Mouse (Mus musculus) erythroblast, adult 5-6 weeks (primary cell): ENCODE measurements at regions not wholly inside any gene's neighbourhood (a gene's known extent, or its start where the extent isn't known, plus 50 kb on each side); places are given as distances from the start of the nearest gene placed in this dataset.
"Not testable (repeated sequence)": the region's sequence is repeated elsewhere in the genome, so short reads cannot be mapped to it uniquely, and the experiment has no call there.

ENCODE experiments used
- ATAC-seq: replicated peaks from 2 replicates; pipeline ENCODE4 v1.8.0; 2016; ENCODE audit warnings: moderate number of reproducible peaks, mild to moderate bottlenecking, moderate TSS enrichment, inconsistent platforms; ENCODE audit not compliant: poor library complexity, low FRiP score, severe bottlenecking

DNA sequence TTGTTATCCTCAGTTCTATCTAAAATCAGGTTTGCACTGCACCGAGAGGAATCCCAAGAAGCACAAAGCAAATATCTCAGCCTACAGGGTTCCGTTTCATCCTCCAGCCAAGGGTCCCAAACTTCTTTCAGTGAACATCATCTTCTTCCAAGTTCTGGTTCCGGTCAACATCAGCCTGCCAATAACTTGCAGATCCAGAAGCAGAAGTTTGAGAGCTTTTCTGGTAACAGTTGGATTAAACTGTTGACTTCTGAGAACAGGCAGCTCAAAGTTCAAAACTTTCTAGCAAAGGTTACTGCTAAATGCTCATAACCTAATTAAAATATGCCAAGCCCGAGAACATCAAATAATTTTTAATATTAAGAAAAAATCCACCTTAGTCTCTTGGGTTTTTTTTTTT lies 237.0 kb upstream of the Gm37988 start:
- ATAC-seq, result no peak

DNA sequence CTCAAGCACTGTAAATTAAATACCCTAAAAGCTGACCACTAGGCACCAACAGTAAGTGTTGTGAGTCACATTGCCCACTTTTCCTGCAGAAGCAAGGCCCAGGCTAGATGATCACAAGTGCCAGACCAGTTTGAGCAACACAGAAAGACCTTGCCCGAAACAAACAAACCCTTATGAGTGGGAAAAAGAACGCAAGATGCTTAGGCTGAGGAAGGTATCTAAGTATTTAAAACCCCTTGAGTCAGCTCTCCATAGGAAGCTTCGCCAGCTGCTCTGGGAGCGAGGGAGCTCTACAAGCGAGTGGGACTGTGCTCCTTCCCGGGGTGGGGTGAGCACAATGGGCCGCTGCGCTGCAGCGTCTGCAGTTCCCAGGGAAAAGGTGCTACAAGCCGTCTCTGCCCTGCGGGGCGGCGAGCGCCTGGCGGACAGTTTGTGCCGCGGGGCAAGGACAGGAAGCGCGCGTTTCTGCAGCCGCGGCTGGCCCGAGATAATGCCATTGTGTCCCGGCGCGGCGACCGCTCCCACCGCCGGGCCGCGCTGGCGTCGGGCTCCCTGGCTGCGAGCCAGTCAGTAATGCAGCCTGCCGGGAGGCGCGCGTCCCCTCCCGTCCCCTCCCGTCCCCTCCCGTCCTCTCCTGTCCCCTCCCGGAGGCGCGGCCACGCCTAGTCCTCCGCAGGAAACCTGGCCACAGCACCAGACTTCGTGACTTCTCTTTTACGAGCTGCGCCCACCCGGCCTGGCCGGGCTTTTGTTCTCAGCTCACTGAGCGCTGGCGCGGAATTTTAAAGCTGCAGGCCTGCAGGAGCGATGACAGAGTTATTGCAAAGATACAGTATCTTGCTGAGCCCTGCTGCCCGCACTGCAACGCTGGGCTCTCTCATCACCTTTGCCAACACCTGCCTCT lies 236.1 kb upstream of the Gm37988 start:
- ATAC-seq, result no peak

DNA sequence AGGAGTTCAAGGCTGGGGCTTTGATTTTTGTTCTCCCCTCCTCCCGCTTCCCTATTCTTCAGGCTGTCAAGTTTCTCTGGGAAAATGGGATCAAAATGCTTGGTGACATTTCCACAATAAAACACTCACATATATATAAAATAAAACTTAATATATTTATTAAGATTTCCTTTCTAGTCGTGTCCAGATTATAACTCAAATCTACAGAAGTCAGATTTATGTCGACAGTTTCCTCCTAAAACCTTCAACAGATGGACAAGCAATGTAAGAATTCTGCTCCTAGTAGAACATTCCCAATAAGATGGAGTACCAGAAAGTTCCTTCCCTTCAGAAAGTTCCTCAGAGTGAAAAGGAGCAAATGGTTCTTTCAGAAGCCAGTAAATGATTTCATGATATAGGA lies 235.4 kb upstream of the Gm37988 start:
- ATAC-seq, result no peak

DNA sequence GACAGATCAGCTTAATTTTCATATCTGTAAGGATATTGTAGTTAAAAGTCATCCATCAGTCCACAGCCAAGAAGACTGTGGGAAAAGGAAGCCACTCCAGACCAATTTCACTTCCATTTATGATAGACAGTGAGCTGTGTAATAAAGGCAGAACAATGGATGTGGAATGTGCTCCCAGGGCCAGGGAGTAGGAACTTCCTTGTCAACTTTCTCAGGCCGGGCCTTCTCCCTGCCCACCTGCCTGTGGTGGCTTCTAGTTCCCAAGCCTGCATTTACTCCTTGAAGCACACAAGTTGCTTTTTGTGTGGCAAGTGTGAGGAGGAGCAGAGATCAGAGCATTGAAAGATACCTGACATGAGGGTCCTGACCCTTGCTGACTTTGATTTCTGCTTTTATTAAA lies 233.6 kb upstream of the Gm37988 start:
- no peak for ATAC-seq

DNA sequence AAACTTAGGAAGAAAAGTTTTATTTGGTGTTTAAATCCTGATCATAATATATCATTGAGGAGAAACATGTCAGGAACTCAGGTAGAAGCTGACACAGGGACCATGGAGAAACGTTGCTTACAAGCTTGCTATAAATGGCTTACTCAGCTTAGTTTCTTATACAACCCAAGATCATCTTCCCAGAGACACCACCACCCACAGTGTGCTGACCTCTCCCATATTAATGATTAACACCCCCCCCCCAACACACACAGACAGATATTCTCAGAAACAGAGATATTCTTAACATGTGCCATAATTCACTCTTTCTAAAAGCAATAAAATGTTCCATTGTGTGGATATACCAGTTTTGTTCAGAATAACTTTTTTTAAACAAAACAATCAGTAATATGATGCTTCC lies 230.7 kb upstream of the Gm37988 start:
- no peak for ATAC-seq

DNA sequence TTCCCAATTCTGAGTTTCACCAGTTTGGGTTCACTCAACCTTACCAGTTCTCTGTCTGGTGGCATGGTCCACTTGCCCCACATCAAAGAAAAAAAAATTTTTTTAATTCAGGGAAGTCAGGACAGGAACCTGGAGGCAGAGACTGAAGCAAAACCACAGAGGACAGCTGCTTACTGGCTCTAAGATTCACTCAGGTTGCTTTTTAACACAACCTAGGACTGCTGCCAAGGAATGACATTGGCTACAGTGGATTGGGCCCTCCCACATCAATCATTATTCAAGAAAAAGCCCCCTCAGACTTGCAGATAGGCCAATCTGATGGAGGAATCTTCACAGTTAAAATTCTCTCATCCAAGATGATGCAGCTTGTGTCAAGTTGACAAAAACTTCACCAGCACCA lies 225.2 kb upstream of the Gm37988 start:
- no peak for ATAC-seq

DNA sequence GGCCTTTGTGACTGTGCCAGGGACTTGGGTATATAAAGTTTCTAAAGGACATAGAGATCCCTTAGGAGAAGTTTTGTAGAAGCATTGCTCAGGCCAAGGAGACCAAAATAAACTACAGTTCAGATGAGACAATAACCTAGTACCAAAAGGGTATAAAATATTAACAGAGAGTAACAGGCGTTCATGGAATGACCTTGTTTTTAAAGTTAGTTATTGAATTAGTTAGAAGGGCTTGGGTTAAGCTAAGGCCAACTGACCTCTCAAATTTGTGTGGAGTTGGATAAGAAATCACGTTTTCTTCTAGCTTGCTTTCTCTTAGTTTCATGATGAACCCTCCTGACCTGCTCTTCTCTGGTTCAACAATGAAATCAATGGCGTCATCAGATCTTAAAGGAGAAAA lies 209.8 kb upstream of the Gm37988 start:
- no peak for ATAC-seq

DNA sequence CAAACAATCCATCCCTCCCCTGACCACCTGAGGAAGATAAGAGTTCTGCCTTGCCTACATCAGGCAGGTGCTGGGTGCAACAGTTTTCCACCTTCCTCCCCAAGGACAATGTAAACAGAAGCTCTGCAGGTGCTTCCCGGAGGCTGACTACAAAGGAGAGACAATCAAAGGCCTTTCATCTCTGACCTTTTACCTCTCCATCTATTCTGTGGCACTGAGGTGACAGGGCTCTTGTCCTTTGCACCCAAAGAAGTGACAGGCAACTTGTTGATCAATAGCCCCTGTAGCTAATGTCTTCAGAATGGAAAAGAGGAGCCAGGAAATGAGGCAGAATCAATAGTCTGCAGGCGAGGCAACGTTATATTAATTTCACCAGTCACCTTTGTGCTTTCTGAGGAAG lies 209.3 kb upstream of the Gm37988 start:
- no peak for ATAC-seq

DNA sequence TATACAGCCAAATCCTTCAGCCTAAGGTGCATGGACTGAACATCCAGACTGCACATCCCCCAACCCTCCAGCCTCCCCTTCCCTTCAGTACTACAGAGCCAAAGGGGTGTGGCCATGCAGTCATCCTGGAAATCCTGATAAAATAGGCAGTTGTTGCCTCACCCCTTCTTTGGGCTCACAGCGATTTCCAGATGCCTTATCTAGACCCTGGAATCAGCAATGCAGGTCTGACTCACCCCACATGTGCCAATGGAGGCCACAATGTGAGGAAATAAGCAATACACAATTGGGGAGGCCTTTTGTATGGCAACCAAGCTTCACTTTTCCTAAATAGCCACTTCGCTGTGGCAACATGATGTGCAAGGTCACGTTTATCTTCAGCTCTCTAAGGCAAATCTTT lies 205.3 kb upstream of the Gm37988 start:
- no peak for ATAC-seq

DNA sequence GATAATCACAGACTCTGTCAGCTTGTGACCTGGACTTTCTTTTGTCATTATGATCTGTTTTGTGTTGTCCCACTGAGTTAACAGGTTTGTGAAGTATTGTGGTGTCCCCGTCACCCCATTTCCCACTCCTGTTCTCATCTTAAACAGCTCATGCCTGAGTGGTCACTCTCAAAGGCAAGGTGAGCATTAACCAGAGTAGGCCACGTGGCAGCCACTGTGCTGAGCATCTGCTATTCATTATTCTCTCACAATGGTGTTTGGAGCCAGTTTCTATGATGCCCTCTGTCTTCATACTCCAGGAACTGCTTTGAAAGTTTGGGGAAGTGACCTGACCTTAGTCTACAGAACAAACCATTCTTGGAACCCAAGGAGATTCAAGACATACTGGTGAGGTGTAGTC lies 198.9 kb upstream of the Gm37988 start:
- ATAC-seq, result no peak

DNA sequence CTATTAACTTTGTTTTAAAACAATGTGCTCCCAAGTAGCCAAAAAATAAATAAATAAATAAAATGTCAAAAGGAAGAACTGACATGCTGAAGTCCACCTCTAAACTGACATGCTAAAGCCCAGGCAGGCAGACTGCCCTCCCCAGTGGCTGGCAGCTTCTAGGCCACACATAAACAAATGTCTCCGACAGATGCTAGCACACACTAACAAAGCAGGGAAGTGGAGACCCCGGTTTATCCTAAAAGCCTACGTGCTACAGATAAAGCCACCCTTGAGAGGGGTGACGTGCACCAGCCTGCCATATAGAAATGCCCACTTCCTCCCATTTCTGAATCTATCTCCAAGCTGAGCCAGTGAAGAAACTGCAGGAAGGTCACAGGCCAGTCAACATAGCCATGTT lies 194.4 kb upstream of the Gm37988 start:
- no peak for ATAC-seq

DNA sequence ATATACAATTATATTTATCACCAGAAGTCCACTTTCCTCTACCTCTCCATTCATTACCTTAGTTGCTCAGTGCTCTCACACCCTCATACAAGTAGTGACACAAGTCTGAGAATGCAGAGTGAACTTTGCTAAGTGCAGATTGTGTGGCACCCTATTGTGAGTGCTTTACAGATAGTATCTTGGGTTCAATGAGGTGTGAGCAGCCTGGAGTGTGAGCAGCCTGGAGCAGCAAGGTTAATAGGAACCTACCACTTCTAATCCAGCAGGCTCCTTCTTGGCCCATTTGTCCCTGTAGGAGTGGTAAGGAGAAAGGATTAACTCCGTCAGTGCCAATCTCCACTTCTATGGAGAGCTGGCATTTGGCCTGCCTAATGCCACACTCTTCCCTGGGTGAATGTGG lies 192.4 kb upstream of the Gm37988 start:
- no peak for ATAC-seq

DNA sequence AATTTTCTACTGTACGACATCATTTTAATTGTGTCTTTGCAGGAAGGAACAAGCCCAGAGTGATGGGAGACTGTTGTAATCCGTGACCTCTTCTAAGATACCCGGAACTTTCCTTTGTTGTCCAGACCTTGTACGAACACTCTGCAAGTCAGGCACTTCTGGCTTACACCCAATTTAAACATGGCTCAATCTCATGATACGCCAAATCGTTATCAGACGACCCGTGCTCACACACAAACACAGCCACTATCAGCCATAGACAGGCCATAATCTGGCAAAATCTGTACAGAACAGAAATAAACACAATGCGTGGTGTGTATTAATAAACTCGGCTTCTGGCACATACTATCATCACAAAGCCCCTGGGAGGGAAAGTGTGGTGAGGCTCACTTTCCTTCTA lies 190.2 kb upstream of the Gm37988 start:
- no peak for ATAC-seq

DNA sequence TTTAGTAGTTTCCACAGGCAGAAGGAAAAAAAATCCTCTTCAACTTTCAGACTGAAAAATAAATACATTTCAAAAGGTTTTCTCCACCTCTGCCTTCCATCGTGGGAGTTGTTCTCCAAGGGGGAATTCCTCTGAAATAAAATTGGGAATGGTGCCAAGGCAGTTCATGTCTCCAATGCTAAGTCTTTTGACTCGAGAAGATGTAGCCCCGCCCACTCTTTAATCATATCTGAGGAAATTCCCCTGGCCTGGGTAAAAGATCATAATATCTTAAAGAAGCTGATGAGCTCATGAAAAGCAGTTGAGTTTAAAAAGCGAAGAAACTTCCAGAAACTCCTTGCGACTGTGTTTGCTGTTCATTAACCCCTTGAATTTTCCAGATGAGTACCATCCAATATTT lies 185.3 kb upstream of the Gm37988 start:
- ATAC-seq, result no peak

DNA sequence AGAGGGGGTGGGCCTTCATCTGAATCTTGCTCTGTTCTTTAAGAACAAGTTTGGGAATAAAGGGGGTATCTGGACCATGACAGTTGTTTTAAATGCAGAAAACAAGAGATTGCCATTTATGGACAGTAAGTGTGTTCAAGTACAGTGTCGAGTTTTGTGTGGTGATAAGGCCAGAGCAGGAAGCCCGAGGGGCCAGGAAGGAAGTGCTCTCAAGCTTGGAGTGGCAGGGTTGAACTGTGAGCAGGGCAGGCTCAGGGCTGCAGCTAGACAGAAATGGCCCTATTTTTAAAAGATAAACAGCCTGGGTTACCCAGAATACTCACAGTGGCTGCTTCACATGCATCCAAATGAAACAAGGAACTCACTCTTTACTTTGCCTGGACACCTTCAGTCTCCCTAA lies 184.4 kb upstream of the Gm37988 start:
- ATAC-seq, result no peak

DNA sequence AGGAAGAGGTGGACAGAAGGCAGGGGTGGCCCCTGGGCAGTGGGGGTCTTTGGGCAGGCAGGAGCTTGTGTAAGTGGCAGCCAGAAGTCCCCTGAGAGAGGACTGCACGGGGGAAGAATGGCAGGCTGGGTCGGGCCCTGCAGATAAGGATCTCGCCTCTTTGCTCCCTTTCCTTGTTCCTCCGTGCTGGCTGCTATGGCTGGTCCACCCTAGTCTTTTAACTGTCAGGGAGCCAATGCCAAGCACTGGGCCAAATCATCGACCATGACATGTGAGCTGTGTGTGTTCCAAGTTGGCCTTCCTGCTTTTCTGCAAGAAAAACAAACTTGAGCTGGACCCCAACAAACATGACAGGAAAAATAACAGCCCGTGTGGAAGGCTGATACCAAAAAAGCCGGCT lies 153.8 kb upstream of the Gm37988 start:
- ATAC-seq, result no peak

DNA sequence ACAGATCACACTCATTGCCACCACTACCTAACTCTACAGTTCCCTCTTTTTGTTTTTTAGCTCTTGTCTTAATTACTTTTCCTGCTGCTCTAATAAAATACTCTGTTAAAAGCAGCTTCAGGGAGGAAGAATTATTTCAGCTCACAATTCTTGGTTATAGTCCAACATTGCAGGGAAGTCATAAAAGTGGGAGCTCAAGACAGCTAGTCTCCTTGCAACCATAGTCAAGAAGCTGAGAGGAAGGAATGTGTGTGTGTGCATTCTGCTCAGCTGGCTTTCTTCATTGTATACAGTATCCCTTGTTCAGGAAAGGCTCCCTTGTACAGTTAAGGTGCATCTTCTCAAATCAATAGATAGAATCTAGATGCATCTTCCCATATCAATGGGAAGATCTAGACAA lies 152.4 kb upstream of the Gm37988 start:
- no peak for ATAC-seq

DNA sequence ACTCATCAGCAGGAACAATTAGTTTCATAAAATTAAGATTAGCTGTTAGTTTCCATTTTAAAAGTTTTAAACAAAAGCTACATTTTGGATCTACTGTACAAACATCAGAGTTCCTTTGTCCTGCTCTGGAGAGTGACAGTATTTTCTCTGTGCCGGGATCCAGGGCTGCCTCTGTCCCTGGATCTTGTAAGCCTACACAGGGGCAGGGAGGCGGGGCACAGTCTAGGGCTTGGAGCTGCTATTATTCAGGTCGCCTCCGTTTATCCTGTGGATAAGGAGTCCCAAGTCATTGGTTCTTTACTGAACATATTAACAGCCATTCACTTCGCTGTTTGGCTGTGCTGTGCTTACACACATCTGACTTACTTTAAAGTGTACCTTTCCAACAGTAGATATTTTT lies 150.8 kb upstream of the Gm37988 start:
- ATAC-seq, result no peak

DNA sequence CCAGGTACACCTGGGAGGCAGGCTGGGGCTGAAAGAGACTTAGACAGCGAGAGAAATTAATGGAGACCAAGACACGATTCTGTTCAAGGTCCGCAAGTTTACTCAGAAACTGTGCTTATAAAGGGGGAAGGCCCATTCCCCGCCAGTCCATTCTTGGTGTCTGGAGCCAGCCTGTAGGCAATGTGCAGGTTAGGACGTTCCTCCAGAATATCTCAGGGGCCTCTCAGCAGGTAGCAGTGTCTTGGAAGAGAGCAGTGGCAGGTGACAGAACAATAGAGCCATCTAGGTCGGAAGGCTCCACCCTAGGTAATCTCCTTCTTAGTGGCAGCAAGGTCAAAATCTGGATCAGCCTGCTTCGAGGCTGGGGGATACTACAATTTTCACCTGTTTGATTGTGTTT lies 147.6 kb upstream of the Gm37988 start:
- not testable (repeated sequence) for ATAC-seq

DNA sequence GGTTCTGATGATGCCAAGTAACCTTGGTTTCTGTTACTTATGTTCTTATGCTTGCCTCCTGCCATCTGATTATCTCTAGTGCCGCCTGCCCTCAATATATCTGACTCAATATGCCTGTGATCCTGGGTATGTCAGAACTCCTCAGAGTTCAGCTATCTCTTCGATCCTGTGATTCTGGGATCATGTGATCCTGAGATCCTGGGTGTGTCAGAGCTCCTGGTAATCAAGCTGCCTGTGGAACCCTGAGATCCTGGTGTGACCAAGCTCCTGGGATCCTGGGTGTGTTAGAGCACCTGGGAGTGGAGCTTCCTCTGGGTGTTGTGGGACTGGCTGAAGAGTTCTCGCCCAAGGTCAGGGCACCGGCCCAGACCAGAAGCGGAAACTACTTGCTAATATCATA lies 147.1 kb upstream of the Gm37988 start:
- not testable (repeated sequence) for ATAC-seq

DNA sequence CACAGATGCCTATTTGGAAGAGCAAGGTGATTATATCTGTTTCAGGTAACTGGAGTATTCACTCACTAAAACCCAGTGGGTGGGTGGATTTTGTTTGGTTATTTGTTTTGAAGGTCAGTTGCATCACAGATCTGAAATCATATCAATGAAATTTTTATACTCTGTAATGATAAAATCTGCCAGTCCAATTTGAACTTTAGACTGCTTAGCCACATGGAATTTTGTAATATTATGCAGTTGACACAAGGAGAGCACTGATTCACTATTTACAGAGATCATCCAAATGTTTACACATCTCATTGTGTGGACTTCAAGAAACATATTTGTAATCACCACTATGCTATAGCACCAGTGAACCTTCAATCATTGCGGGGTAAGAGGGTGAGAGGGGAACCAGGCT lies 145.9 kb upstream of the Gm37988 start:
- no peak for ATAC-seq

DNA sequence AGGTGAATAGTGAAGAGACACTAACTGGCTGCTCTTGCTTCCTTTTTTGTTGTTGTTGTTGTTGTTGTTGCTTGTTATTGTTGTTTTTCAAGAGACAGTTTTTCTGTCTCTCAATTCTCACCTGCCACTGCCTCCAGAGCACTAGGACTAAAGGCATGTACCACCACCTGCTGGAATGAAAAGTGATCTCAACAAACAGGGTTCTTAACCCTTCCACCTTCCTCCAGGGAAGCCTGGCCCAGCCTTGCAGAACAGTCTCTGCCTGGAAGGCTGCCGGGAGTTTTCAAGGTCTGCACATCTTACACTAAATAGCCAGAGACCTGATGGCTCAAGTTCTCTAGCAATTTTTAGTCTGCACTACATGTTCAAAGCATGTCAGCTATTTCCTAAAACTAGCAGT lies 138.0 kb upstream of the Gm37988 start:
- ATAC-seq, result no peak
